Mouse (Mus musculus): Measurements from ENCODE around the gene Lrrc17. TPM values are rescaled to one million over a fixed set of nuclear protein-coding genes. Genes with fewer than 3 reads are reported as not detected.
"Not testable (repeated sequence)": the region's sequence is repeated elsewhere in the genome, so short reads cannot be mapped to it uniquely, and the experiment has no call there.

The Lrrc17 gene
- polyA plus RNA-seq, 1 experiment from 2014 or later: 61.1 TPM

- Histone ChIP-seq H3K9me3 (ENCODE audit: control insufficient read depth, low read length) (no peaks in the 10 kb centered on the region), H3K4me3 (ENCODE audit: low read length) (no peak overlapping the region), H3K36me3 (ENCODE audit: control insufficient read depth, insufficient read depth, low read length) (no peaks in the 10 kb centered on the region), H3K9ac (ENCODE audit: low read length) (no peak overlapping the region), H3K4me1 (replicated peaks; ENCODE audit: control insufficient read depth, insufficient read depth, low read length) (no peaks in the 10 kb centered on the region), H3K4me2 (ENCODE audit: low read depth, low read length) (no peak overlapping the region), H3K27me3 (ENCODE audit: control insufficient read depth, insufficient read depth, low read depth, low read length) (no peaks in the 10 kb centered on the region), H3K27ac (ENCODE audit: low read length) (no peak overlapping the region)
- WGBS: 65% methylated on average over 12 of the region's 12 CpGs
- ATAC-seq (ENCODE audit: low read depth): no peak
Measured at GRCm38 (mm10) chr5:21608311-21609304, 65.2 kb downstream of the Lrrc17 start.

GRCm38 (mm10) chr5:21610996-21611395 is 67.6 kb downstream of the Lrrc17 start:
- H3K27me3 ChIP-seq (ENCODE audit: control insufficient read depth, insufficient read depth, low read depth, low read length): no peaks in the 10 kb centered on the region
- H3K4me3 ChIP-seq (ENCODE audit: low read length): no peak overlapping the region
- no peaks in the 10 kb centered on the region for H3K4me1 ChIP-seq (replicated peaks; ENCODE audit: control insufficient read depth, insufficient read depth, low read length)
- H3K9ac ChIP-seq (ENCODE audit: low read length): no peak overlapping the region
- no peak for ATAC-seq (ENCODE audit: low read depth)
- no peaks in the 10 kb centered on the region for H3K9me3 ChIP-seq (ENCODE audit: control insufficient read depth, low read length)
- WGBS: 47% methylated on average over 3 of the region's 3 CpGs
- no peak overlapping the region for H3K4me2 ChIP-seq (ENCODE audit: low read depth, low read length)
- no peaks in the 10 kb centered on the region for H3K36me3 ChIP-seq (ENCODE audit: control insufficient read depth, insufficient read depth, low read length)
- H3K27ac ChIP-seq (ENCODE audit: low read length): no peak overlapping the region

- 93% methylated on average over 11 of the region's 11 CpGs for WGBS
- H3K9ac ChIP-seq (ENCODE audit: low read length); H3K4me1 ChIP-seq (replicated peaks; ENCODE audit: control insufficient read depth, insufficient read depth, low read length); H3K36me3 ChIP-seq (ENCODE audit: control insufficient read depth, insufficient read depth, low read length); H3K4me3 ChIP-seq (ENCODE audit: low read length); H3K4me2 ChIP-seq (ENCODE audit: low read depth, low read length); H3K27me3 ChIP-seq (ENCODE audit: control insufficient read depth, insufficient read depth, low read depth, low read length); ATAC-seq (ENCODE audit: low read depth); H3K27ac ChIP-seq (ENCODE audit: low read length); H3K9me3 ChIP-seq (ENCODE audit: control insufficient read depth, low read length): not testable (repeated sequence)
Measured at GRCm38 (mm10) chr5:21614299-21614698, 70.9 kb downstream of the Lrrc17 start.

- ATAC-seq (ENCODE audit: low read depth): no peak
- H3K27me3 ChIP-seq (ENCODE audit: control insufficient read depth, insufficient read depth, low read depth, low read length): no peaks in the 10 kb centered on the region
- H3K9me3 ChIP-seq (ENCODE audit: control insufficient read depth, low read length): no peaks in the 10 kb centered on the region
- no peak overlapping the region for H3K27ac ChIP-seq (ENCODE audit: low read length)
- H3K4me2 ChIP-seq (ENCODE audit: low read depth, low read length): no peak overlapping the region
- no peaks in the 10 kb centered on the region for H3K36me3 ChIP-seq (ENCODE audit: control insufficient read depth, insufficient read depth, low read length)
- 60% methylated on average over 3 of the region's 3 CpGs for WGBS
- H3K9ac ChIP-seq (ENCODE audit: low read length): no peak overlapping the region
- H3K4me1 ChIP-seq (replicated peaks; ENCODE audit: control insufficient read depth, insufficient read depth, low read length): no peaks in the 10 kb centered on the region
- no peak overlapping the region for H3K4me3 ChIP-seq (ENCODE audit: low read length)
Measured at GRCm38 (mm10) chr5:21616450-21617009, 73.2 kb downstream of the Lrrc17 start.

Other genes with a start within 250 kb of the Lrrc17 start
- 5.7 and 6.7 TPM in 2 replicates for gene Fgl2, start 170.9 kb upstream of the Lrrc17 start, polyA plus RNA-seq (2015; fragmentation: Nextera tagmentation; extraction: Ambion mirVana)
- 3.6 and 3.7 TPM in 2 replicates for gene Ccdc146, start 118.9 kb upstream of the Lrrc17 start, polyA plus RNA-seq (2015; fragmentation: Nextera tagmentation; extraction: Ambion mirVana)
- 4.0 and 4.1 TPM in 2 replicates for gene Fam185a, start 118.6 kb upstream of the Lrrc17 start, polyA plus RNA-seq (2015; fragmentation: Nextera tagmentation; extraction: Ambion mirVana)
- gene Fbxl13, start 102.1 kb downstream of the Lrrc17 start, polyA plus RNA-seq (2015; fragmentation: Nextera tagmentation; extraction: Ambion mirVana): 0.97 and 1.6 TPM in 2 replicates
- gene Armc10, start 102.3 kb downstream of the Lrrc17 start, polyA plus RNA-seq (2015; fragmentation: Nextera tagmentation; extraction: Ambion mirVana): 44.6 and 45.3 TPM in 2 replicates
- 4.7 and 5.5 TPM in 2 replicates for gene Napepld, start 157.8 kb downstream of the Lrrc17 start, polyA plus RNA-seq (2015; fragmentation: Nextera tagmentation; extraction: Ambion mirVana)
- gene Pmpcb, start 193.6 kb downstream of the Lrrc17 start, polyA plus RNA-seq (2015; fragmentation: Nextera tagmentation; extraction: Ambion mirVana): 74.2 and 76.1 TPM in 2 replicates
- gene Dnajc2, start 241.7 kb downstream of the Lrrc17 start, polyA plus RNA-seq (2015; fragmentation: Nextera tagmentation; extraction: Ambion mirVana): 50.0 and 55.1 TPM in 2 replicates
- gene Psmc2, start 241.7 kb downstream of the Lrrc17 start, polyA plus RNA-seq (2015; fragmentation: Nextera tagmentation; extraction: Ambion mirVana): 163 and 169 TPM in 2 replicates

All from lung, embryonic 16.5 days (tissue).